Mouse (Mus musculus): ENCODE measurements around the gene Cbr1.

Cbr1 gene

DNA sequence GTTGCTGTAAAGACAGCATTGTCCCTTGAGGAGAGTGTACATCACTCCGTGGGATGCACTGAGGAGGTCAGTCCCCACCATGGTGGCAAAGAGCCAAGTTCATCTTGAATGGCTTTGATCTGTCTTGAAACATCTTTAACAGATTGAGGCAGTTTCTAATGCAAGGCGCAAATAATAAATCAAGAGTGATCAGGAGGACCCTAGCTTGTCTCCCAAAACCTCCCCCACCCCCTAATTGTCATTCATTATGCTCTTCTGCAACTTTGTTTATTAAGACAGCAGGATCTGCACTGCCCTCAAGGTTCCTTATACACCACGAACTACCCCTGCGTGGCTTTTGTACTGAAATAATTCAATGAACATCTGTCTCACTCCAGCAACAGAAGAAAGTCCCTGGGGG is at the start of gene Cbr1:
Cbr1 (plus strand) TSS at position 301 of the 400 bp plus-strand sequence.
- DNase-seq: no peak

DNA sequence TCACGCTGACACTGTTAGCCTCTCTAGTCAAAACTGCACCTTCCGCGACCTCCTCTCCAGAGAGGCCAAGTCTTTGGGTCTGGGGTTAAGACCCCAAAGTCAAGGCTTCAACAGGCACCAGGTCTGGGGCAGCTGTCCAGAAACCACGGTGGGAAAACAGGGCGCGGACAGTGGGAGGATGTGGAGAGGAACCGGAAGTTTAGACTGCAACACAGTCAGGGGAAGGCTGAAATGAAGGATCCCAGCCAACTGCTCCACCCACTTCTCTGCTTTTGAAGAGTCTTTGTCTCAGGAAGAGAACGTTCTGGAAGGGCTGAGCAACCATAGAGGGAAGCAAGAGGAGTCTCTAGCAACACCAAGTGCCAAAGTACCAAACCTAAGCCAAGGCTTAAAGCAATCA is 48.0 kb upstream of the Cbr1 start:
- DNase-seq: no peak

DNA sequence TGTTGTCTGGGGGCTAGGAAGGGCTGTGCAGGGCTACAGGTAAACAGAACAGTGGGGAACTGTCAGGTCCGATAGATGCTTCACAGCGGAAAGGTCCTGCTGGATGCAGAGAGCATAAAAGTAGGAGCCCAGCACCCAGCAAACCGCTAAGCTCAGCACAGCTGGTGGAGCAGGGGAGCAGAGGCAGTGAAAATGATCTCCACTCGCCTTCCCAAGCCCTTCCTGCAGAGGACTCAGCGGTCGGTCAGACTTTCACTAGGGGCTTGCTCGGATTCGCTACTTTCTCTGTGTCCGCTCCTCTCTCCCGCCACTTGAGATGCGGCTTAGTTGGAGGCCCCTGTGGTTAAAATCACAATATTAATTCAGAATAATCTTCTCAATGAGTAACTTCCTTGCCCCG is 47.2 kb upstream of the Cbr1 start:
- DNase-seq: no peak

DNA sequence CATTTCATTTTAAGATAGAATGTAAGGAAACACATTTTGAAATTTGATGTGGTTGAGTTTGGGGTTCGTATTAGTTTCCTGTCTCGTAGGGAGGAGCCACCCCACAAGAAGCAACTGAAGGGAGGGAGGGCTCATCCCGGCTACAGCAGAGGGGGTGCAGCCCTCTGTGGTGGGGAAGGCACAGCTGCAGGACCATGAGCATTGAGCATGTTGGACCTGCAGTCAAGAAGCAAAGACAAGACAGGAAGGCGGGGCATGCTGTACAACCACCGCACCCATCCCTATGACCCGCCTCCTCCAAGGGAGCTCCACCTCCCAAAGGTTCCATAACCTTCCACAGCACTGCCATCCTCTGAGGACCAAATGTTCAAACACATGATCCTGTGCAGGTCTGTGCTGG is 33.3 kb upstream of the Cbr1 start:
- DNase-seq: no peak

DNA sequence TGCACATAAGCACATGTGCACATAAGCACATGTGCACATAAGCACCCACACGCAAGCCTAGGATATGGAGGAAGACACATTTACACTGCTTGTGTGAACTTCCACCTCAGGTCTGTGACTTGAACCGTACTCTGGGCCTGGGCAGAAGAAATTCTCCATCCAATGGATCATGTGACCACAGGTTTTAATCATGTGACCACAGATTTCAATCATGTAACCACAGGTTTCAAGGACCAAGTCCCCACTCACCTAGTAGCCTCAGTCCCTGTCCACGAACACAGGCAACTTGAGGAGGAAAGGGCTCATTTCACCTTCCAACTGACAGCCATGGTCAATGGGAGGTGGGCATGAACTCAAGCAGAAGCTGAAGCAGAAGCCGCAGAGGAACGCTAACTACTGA is 32.2 kb upstream of the Cbr1 start:
- DNase-seq: no peak

DNA sequence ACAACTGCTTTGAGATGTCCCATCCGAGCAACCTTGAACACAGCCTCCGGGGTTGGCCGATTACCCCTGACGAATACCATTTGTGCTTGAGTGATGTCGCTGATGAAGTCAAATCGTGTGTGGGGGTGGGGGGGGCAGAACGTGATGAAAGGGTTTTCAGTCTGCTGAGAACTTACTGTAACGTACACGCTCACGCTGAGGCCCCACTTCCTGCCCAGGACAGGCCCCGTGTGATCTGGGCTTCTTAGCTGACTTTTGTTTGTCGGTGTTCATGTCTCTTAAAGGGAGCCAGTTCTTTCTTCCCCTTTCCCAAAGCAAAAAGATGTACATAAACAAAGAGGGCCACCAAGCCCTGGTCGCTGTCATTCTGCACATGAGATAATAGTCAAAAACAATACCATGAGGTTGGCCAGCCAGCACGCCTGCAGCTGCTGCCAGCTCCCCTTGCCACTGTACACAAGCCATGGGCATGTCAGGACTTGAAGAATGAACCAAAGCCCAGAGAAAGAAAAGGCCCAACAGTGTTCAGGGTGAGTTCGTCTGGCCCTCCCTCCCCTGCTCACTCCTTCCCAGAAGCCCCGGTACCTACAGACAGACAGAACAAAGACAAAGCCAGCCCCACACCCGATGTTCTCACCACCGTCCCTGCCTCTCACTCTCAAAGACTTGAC is 31.0 kb upstream of the Cbr1 start:
- no peak for DNase-seq

DNA sequence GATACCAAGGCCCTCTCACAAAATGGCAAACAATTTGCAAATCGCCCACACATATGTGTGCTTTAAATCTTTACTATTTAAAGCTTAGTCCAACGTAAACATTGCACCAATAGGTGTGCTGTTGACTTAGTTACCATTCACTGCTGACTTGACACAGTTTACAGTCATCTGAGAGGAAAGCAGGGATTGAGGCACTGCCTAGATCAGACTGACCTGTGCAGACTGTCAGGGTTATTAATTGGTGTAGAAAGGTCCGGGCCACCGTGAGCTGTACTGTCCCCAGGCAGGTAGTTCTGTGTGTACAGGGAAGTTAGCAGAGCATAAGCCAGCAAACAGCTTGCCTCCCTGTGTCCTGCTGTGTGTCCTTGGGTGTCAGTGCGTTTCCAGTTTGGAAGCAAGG is 30.1 kb upstream of the Cbr1 start:
- DNase-seq: no peak

DNA sequence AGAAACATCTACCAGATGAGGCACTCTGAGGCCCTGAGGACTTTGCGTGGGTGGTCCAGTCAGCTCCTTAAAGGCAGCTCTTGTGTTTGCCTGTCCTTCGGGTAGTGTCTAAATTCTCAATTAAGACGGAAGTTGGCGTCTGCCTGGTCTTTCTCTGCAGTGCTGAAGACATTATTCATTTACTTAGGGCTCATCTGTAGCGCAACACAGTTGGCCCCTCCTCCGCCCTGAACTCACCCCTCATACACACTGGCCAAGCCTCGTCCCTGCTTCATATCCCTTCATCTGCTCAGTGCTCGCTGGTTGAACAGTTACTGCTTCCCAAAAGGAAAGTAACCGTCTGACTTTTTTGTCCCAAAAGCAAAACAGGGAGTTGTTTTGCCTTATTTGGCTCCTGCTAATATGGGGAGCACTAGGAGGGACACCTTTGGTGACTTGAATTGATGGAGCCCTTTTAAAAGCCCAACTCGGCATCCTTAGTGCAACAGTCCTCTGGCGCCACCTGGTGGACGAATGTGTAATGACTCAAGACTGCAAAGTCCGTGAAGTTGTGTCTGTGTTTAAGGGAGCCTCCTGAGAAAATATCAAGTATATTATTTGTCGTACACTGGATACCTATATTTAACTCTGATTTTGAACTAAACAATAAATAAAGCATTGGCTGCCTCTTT is 29.1 kb upstream of the Cbr1 start:
- peak; percentile 74 for DNase-seq

DNA sequence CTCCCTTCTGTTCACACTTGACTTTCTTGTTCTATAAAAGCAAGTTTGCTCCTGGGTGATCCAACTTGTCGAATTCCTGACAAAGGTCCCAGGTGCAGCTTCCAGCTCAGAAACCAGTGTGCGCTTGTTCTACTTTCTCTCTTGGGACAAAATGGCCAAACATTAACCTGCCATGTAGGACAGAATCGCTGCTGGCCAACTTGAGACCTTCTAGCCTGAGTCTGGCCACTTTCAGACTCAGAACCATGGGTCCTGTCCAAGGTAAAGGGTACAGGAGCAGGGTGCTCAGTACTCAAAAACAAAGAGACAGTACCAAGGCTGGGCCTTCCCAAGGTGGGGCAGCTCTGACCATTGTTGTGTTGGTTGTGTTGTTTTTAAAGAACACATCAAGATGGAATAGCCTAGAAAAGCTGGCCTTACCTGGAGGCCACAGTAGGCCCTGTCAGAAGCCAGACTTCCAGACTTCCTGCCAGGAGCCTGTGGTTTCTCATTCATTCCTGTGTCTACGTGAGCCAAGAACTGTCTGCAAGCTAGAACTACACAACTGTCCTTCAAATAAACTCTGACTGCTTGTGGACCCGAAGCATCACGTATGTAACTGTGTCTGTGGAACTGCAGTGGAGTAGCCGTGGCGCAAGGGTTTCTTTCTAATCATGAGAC is 27.2 kb upstream of the Cbr1 start:
- no peak for DNase-seq

DNA sequence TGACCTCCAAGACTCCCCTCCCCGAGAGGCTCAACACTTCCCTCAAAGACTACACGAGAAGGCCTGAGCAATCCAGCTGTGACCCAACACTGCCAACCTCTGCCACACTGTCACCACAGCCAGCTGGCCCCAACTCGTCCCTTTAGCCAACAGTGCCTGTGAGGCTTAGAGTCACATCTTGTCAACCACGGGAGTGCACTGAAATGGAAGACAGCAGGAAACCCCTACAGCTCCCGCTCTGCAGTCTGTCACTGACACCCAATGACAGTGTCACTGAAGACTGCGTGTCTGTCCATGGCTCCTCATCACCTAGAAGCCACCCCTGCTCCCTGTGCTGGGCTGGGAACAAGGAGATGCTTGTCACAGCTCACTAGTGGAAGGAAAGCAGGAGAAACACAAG is 24.5 kb upstream of the Cbr1 start:
- DNase-seq: no peak

DNA sequence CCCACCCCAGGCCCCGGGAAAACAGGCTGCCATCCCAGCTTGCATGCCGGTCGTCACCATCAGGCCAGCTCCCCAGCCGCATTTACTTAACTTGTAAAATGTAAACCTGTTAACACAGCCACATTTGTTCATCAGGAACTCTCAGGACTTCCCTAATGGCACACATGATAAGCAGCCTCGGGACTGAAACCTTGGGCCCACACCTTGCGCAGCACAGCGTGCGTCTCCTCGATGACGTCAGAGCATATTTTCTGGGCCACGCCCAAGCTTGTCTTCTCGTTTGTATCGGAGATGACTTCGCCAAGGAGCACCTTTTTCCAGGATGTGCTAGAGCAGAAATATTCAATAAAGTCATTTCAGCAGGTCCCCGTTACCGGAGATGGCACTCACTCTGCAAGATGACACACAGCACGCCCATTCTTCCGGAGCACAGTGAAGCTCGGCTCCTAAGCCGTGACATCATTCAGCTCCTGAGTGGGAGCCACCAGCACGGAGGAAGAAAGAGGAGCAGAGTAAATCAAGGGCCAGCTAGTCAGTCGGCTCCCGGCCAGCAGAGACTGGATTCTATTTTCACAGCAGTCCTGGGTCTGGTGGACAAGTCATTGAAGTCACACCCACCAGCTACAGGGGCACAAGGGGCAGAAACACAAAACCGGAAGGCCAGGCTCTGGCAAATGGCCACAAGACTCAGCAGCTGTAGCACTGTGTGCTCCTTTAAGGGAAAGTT is 20.5 kb upstream of the Cbr1 start:
- DNase-seq: no peak

DNA sequence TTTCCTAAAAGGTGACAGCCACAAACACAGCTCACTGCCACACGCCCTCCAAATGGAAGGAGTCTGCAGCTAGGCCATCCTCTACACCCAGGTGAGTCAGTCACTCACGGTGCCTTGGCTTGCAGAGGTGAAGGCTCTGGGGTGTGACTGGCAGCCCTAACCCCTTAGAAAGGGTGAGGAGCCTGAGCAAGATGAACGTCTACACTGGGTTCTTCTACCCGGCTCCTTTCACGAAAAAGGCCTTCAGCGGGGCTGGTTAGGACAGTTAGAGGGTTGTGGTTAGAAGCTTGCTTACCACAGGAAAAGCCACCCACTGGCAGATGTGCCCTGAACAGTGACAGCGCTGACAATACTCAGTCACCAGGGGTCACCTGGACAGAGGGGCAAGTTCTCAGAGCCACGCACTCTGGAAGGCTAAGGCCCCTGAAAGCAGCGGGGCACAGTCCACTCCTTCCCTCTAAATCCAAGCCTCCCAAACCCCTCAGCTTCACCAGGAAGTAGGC is 19.9 kb upstream of the Cbr1 start:
- no peak for DNase-seq

DNA sequence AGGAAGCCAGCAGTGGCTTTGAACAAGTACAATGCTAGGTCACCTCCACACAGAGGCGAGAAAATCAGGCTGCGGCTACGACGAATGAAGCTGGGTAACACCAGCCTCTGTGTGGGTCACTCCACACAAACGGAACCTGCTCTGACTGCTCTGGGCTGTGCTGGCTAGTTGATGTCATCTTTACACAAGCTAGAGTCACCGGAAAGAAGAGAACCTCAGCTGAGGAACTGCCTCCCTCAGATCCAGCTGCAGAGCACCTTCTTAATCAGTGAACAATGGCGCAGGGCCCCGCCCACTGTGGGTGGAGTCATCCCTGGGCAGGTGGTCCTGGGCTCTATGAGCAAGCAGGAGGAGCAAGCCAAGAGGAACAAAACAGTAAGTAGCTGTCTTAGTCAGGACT is 19.3 kb upstream of the Cbr1 start:
- no peak for DNase-seq

DNA sequence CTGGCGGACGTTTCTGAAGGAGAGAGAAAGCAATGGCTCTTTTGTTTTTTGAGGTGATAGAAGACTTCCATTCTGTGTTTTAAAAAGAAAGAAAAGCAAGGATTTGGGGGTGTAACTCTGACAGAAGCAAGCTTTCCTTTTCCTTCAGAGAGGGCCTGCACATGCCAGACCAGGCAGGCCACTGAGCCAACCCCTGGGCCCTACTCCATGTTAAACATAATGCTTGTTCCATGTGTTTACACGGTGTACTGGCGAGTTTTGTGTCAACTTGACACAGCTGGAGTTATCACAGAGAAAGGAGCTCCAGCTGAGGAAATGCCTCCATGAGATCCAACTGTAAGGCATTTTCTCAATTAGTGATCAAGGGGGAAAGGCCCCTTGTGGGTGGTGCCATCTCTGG is 17.4 kb upstream of the Cbr1 start:
- DNase-seq: no peak

DNA sequence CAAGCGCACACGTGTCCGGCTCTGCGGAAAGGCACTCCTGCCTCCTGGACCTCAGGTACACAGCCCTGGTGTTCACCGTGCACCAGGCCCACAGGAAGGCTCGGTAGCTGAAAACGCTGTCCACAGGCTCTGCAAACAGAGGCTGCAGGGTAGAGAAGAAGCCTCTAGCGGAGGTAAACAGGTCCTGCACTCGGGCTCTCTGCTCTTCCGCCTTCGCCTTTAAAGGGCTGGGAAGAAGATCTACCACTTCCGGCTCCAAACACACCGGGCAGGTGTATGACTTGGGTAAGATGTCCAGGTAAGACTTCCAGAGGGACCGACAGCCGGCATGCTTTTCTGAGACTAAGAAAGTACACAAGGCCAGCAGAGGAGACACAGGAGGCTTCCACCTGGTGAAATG is 14.7 kb upstream of the Cbr1 start:
- DNase-seq: no peak

DNA sequence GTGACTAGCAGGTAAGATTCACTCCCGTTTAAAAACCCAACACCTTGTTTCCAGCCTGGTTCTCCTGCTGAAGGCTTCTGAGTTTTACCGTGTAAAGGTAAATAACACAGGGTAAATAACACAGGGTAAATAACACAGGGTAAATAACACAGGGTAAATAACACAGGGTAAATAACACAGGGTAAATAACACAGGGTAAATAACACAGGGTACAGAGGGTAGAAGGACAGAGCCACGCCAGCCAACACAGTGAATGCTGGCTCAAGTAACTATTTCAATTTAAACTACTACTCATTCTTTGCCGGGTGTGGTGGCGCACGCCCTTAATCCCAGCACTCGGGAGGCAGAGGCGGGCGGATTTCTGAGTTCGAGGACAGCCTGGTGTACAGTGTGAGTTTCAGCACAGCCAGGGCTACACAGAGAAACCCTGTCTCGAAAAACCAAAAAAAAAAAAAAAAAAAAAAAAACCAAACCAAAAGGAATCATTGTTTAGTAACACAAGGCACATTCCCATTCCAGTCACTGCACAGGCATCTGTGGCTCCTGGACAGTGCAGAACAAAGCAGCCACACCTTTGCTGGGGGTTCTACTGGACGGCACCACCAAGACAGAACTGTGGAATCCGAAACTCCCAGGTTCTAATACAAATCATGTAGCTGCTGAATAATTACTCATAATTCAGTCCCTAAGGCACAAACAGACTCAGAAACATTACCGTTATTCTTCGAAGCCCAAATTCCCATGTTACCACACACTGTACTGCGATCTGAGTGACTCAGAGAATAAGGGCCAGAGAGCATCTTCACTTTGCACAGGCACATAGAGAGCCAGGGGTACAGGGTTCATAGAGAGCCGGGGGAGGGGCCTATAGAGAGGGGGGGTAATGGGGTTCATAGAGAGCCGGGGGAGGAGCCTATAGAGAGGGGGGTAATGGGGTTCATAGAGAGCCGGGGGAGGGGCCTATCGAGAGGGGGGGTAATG is 13.9 kb upstream of the Cbr1 start:
- no peak for DNase-seq

DNA sequence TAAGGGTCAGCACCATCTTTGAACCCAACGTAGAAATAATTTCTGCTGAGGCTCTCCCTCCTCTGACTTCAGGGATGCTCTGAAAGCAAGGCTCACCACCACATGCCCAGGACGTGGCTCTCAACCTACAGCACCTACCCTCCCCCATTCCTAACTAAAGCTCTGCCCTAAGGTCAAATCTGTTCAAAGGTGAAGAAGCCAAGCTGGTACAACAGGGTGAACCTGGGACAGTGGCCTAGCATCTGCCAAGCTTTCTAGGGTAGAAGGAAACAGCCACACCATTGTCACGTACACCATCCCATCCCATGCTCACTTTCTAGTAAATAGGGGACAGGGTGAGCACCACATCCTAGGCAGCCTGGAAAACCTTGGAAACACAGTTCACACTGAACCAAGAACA is 12.9 kb upstream of the Cbr1 start:
- DNase-seq: no peak

DNA sequence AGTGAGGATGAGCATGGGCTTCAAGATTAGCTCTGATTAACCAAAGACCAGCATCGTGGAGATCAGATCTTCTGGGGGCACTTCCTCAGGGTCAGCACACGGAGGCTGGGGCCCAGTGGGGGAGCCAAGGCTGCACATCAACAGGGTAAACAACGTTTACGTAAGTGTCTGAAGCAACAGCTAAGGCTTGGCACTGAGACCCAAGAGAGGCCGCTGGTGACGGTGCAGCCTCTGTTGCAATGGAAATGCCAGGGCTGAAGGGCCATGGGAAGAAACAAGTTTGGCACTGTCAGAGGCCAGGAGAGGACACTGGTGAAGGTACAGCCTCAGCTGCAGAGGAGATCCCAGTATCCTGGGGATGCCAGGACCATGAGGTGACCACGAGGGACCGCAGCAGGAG is 12.2 kb upstream of the Cbr1 start:
- DNase-seq: no peak

DNA sequence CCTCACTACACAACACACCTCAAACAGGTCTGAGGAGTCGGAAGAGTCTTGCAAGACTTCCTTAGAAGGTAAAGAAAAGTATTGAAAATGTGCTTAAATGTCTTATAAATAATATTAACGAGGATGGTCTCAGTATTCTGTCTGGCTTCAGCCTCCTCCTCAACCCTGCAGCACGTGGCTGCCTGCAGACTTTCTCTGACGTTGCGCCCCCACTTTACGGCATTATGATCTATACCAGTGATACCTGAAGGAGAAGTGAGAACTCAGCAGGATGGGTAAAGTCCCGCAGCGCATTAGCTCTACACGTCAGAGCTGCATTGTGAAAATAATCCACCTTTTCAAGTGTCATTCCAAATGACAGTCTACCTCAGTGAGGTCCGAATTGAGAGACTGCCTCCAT is 11.2 kb upstream of the Cbr1 start:
- no peak for DNase-seq

DNA sequence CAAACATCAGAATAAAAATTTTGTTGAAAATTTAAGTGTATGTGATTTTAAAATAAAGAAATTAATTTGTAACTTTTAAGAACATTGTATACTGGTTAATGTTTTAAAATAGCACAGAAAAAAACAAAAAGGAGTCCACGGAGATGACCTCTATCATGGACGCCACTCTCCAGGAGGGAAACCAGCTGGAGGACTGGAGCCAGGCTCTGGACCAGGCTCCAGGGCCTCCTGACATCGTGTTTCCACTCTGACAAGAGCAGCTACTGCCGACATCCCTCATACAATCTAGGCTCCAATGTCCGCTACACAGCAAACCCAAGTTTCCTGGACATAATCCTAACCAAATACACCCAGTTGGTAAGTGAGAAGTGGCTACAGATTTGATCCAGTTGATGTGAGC is 9.9 kb upstream of the Cbr1 start:
- no peak for DNase-seq

DNA sequence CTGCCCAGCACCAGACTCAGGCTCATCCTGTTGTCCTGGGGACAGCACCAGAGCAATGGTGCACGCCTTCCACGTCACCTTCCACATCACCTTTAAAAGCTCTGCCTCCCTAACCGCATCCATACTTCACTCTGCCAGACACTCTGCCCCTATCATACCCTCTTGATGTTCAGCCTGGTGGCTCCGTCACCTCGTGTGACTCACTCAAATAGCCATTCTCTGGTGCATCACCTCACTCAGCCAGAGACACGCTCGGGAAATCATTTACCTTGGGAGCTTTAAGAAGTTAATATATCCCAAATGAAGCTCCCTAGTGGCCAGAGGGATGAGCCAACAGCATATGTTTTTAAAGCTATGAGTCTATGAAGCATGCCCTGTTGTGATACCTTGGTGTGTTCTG is 8.8 kb upstream of the Cbr1 start:
- no peak for DNase-seq

DNA sequence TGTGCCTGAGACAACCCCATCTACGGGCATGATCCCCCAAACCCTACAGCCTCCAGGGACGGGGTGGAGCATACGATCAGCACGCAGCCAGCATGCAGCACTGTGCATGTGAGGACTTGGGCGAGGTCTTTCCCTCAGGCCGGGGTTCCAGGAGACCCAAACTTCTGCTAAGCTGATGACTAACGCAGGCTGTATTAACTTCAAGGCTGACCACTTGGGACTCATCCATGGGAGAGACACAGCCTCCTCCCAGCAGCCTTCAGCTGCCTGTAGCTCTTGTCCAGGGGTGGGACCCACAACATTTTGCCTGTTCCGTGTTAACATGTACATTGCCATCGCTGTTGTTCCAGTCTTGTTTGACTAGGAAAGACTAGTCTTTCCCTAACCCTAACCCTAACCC is 8.1 kb upstream of the Cbr1 start:
- no peak for DNase-seq
